Mouse (Mus musculus) hindbrain, embryonic 16.5 days (tissue): ENCODE measurements around the gene Dido1. TPM values are rescaled to one million over a fixed set of nuclear protein-coding genes. Genes with fewer than 3 reads are reported as not detected.

Experiments
- ATAC-seq: fragments of 200-750 bp; cut with Nextera tagmentation; 2 replicates; pipeline ENCODE4 v1.8.0; 2017; ENCODE audit warnings: moderate TSS enrichment, moderate library complexity
- H3K27ac ChIP-seq: fragments of 300-500 bp; sonication (generic); 2 replicates; pipeline ENCODE4 v1.5.1; 2014; ENCODE audit warnings: low read depth, mild to moderate bottlenecking, control low read depth, low read length, moderate library complexity
- H3K27me3 ChIP-seq: fragments of 300-500 bp; sonication (generic); replicated peaks from 2 replicates; pipeline ENCODE4 v1.6.1; 2014; ENCODE audit warnings: low read length; ENCODE audit not compliant: control insufficient read depth, insufficient read depth
- H3K36me3 ChIP-seq: fragments of 300-500 bp; sonication (generic); 2 replicates; pipeline ENCODE4 v1.6.1; 2014; ENCODE audit warnings: mild to moderate bottlenecking, low read length, moderate library complexity, mixed read lengths; ENCODE audit not compliant: control insufficient read depth, insufficient read depth
- H3K4me1 ChIP-seq: fragments of 300-500 bp; sonication (generic); 2 replicates; pipeline ENCODE4 v1.6.1; 2014; ENCODE audit warnings: low read depth, low read length; ENCODE audit not compliant: control insufficient read depth, insufficient read depth
- H3K4me2 ChIP-seq: fragments of 300-500 bp; sonication (generic); 2 replicates; pipeline ENCODE4 v1.6.1; 2014; ENCODE audit warnings: mild to moderate bottlenecking, low read length, control low read depth, moderate library complexity
- H3K4me3 ChIP-seq: fragments of 300-500 bp; sonication (generic); 2 replicates; pipeline ENCODE4 v1.5.1; 2014; ENCODE audit warnings: mild to moderate bottlenecking, low read length, control low read depth, moderate library complexity
- H3K9ac ChIP-seq: fragments of 300-500 bp; sonication (generic); 2 replicates; pipeline ENCODE4 v1.6.1; 2014; ENCODE audit warnings: low read depth, mild to moderate bottlenecking, control low read depth, low read length, moderate library complexity
- H3K9me3 ChIP-seq: fragments of 300-500 bp; sonication (generic); 2 replicates; pipeline ENCODE4 v1.6.1; 2014; ENCODE audit warnings: mild to moderate bottlenecking, low read length, moderate library complexity; ENCODE audit not compliant: control insufficient read depth
- WGBS: fragments of 180-500 bp; shearing (Covaris S2); extraction: QIAGEN DNeasy Blood & Tissue Kit; methylation state at CpG from one replicate; pipeline ENCODE4 v1.1.7; 2014; 5-methylcytosine and 5-hydroxymethylcytosine counted together
- polyA plus RNA-seq: library from polyadenylated mRNA; unstranded; fragments of >200 nt; fragmentation: Nextera tagmentation; extraction: Ambion mirVana; gene quantifications from 2 replicates; pipeline ENCODE4 v1.2.1, GENCODE M21; 2015

Dido1 gene
- polyA plus RNA-seq, 1 experiment from 2014 or later = 20.7 TPM

DNA sequence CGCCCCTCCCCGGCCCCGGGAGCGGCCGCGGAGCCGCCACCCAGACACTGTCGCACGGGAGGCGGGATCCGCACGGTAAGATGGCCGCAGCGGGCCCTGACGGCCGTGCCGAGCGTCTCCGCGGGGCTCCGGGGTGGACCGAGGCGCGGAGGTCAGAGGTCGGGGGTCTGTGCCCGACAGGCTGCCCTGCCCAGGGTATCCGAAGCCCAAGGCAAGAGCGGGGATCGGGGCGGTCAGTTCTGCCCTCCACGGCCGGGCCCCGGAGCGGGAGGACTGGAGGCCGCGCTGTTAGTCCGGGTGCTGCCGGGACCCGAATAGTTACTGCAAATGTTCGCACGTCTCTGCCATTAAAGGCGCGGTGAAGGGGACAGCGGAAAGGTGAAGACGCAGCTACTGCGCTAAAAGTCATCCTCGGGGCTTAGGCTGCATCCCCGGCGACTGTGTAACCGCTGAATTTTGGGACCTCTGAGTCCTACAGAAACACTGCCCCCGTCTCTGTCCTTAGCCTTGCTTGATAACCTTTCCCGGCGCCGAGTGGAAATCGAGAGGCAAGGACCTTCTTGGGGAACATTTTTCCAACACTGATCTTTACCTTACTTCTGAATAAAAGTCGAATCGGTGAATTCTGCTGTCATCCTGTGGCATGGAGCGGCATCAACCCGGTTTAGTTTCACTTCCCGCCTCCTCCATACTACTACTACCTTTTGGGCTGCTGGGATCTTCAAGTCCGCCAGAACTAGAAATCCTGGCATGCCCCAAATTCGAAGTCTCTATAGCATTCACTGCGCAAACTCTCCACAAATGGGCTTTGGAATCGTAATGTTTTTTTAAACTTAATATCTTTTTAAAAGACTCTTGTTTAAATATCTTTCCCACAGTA is 717 bp upstream of the Dido1 start:
- 2% methylated on average over 58 of the region's 64 CpGs for WGBS

GRCm38 (mm10) chr2:180709023-180709922 is 526 bp downstream of the Dido1 start:
- no peaks in the 10 kb centered on the region for H3K27me3 ChIP-seq
- peak overlapping the region; percentile 81 for H3K9ac ChIP-seq
- H3K4me3 ChIP-seq = peak overlapping the region; percentile 100
- peaks cover 4% of the 10 kb centered on the region for H3K36me3 ChIP-seq
- H3K4me1 ChIP-seq = peaks cover 18% of the 10 kb centered on the region
- under 1% methylated on average over 39 of the region's 39 CpGs for WGBS
- H3K4me2 ChIP-seq = peak overlapping the region; percentile 92
- H3K9me3 ChIP-seq = no peaks in the 10 kb centered on the region
- H3K27ac ChIP-seq = peak overlapping the region; percentile 82
- peak; percentile 74 for ATAC-seq

More for the DNA sequence above, 717 bp upstream of the Dido1 start:
- peak overlapping the region; percentile 100 for H3K4me3 ChIP-seq
- H3K36me3 ChIP-seq = peaks cover 9% of the 10 kb centered on the region
- H3K4me2 ChIP-seq = peak overlapping the region; percentile 89
- H3K27ac ChIP-seq = peak overlapping the region; percentile 92
- peak; percentile 61 for ATAC-seq
- H3K9me3 ChIP-seq = no peaks in the 10 kb centered on the region
- no peaks in the 10 kb centered on the region for H3K27me3 ChIP-seq
- peak overlapping the region; percentile 100 for H3K9ac ChIP-seq
- H3K4me1 ChIP-seq = peaks cover 18% of the 10 kb centered on the region

DNA sequence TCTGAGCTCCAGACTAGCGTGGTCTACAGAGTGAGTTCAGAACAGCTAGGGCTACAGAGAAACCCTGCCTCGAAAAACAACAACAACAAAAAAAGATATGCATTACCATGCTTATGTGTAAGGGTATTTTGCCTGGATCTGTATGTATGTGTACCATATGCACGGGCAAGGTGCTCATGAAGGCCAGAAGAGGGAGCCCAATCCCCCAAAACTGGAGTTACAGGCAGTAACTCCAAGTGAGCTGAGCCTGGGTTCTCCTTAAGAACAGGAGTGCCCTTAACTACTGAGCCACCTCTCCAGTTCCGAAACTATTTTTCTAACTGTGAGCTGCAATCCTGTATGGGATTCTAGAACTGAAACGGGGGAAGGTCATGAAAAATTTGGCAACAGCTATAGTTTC is 3.8 kb downstream of the Dido1 start:
- Histone ChIP-seq H3K4me2 (no peak overlapping the region), H3K36me3 (no peaks in the 10 kb centered on the region), H3K27me3 (no peaks in the 10 kb centered on the region), H3K9ac (no peak overlapping the region), H3K27ac (no peak overlapping the region), H3K4me3 (no peak overlapping the region), H3K4me1 (peaks cover 22% of the 10 kb centered on the region), H3K9me3 (no peaks in the 10 kb centered on the region)
- WGBS = 93% methylated on average over 5 of the region's 5 CpGs
- no peak for ATAC-seq

DNA sequence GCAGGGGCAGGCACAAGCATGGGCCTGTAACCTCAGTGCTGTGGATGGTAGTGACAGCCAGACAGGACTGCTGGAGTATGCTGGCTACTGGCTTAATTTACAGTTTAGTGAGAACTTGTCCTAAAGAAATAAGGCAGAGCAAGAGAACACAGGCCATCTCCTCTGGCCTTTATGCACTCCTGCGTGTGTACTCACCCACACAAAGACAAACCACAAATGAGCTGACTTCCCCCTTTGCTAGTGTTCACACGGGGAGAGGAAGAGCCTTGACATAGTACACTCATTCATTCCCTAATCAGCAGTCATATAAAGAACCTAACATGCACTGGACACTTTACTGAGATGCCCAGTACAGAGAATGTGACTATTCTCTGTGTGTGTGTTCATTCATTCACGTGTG is 4.7 kb downstream of the Dido1 start:
- no peaks in the 10 kb centered on the region for H3K36me3 ChIP-seq
- H3K27me3 ChIP-seq = no peaks in the 10 kb centered on the region
- no peak overlapping the region for H3K4me2 ChIP-seq
- no peak overlapping the region for H3K4me3 ChIP-seq
- WGBS = 92% methylated on average over 3 of the region's 3 CpGs
- no peak overlapping the region for H3K27ac ChIP-seq
- no peaks in the 10 kb centered on the region for H3K9me3 ChIP-seq
- no peak for ATAC-seq
- H3K9ac ChIP-seq = no peak overlapping the region
- H3K4me1 ChIP-seq = peaks cover 29% of the 10 kb centered on the region

GRCm38 (mm10) chr2:180704591-180704990 is 5.2 kb downstream of the Dido1 start:
- H3K9me3 ChIP-seq = no peaks in the 10 kb centered on the region
- H3K4me1 ChIP-seq = peaks cover 34% of the 10 kb centered on the region
- WGBS = 90% methylated on average over 8 of the region's 8 CpGs
- H3K4me3 ChIP-seq = no peak overlapping the region
- H3K27me3 ChIP-seq = no peaks in the 10 kb centered on the region
- no peak overlapping the region; the same call in 1 of the 2 replicates for H3K9ac ChIP-seq
- H3K36me3 ChIP-seq = no peaks in the 10 kb centered on the region
- no peak for ATAC-seq
- no peak overlapping the region for H3K4me2 ChIP-seq
- no peak overlapping the region for H3K27ac ChIP-seq

DNA sequence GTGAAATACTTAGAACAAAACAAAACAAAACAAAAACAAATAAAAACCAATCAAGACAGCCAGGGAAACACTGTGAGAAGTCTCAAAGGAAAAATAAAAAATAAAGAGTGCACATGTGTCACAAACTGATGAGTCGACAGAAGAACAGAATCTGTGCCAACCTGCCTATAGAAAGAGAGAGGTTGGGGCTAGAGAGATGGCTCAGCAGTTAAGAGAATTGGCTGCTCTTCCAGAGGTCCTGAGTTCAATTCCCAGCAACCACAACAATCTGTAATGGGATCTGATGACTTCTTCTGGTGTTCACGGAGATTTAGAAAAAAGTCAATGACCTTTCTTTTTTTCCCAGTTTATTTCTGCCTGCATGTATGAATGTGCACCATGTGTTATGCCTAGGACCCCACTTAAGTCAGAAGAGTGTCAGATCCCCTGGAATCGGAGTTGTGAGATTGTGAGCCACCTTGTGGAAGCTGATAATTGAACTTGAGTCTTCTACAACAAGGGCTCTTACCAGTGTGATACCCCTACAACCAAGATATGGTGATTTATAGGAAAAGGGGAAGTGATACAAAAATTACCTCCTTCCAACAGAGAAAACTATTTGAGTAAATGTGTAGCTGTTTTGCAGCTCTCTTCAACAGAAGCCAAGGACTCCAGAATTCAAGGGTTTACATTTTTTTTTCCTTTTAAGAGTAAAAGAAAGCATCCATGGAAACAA is 6.0 kb downstream of the Dido1 start:
- Histone ChIP-seq H3K4me1 (peaks cover 36% of the 10 kb centered on the region), H3K9me3 (no peaks in the 10 kb centered on the region), H3K9ac (no peak overlapping the region), H3K27ac (no peak overlapping the region), H3K4me3 (no peak overlapping the region), H3K4me2 (no peak overlapping the region), H3K36me3 (no peaks in the 10 kb centered on the region), H3K27me3 (no peaks in the 10 kb centered on the region)
- no peak for ATAC-seq
- WGBS = 81% methylated on average over 3 of the region's 3 CpGs

DNA sequence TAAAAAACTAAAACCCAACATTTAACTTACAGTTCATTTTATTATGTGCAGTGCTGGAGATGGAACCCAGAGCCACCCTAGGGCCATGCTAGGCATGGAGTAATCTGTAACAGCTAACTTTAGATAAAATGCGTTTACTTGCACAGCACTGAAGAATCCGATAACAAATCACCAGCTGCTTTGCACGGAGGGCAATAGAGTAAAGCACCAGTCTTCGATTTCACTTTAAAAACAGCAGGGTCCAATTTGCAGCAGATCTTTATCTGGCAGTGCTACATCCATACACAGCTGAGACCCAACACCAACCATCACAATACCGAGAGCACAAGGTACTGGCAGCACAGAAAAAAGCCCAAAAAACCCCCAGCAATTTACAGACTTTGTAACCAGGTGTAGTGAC is 6.6 kb downstream of the Dido1 start:
- Histone ChIP-seq H3K4me2 (no peak overlapping the region), H3K27ac (no peak overlapping the region), H3K36me3 (no peaks in the 10 kb centered on the region), H3K9ac (no peak overlapping the region; the same call in none of the 2 replicates), H3K4me1 (peaks cover 30% of the 10 kb centered on the region), H3K27me3 (no peaks in the 10 kb centered on the region), H3K9me3 (no peaks in the 10 kb centered on the region), H3K4me3 (no peak overlapping the region)
- ATAC-seq = no peak
- 81% methylated on average over 5 of the region's 5 CpGs for WGBS

DNA sequence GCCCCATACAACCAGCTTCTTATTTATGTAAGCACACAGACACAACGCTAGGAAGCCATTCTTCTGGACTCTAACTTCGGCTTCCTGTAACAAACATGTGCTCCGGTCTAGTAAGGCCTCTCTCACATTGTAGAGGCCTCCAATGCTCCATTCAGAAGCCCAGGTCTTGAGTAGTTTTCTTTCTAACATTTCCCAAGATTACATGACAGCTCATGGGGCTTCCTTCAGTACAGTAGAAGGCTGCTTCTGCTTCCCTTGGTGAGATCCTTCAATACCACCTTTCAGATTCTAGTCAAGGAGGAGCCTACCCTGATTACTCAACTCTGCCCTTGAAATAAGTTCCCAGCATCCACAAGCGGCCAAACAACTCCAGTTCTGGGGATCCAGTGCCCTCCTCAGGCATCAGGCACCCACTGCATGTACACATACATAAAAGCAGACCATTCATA is 7.1 kb downstream of the Dido1 start:
- 29% methylated on average over 4 of the region's 4 CpGs for WGBS
- Histone ChIP-seq H3K9ac (peak overlapping the region; percentile 97), H3K4me2 (peak overlapping the region; percentile 98), H3K4me3 (peak overlapping the region; percentile 97), H3K9me3 (no peaks in the 10 kb centered on the region), H3K27ac (peak overlapping the region; percentile 97), H3K36me3 (no peaks in the 10 kb centered on the region), H3K4me1 (peaks cover 29% of the 10 kb centered on the region), H3K27me3 (no peaks in the 10 kb centered on the region)
- 0 out of 2 replicates have a peak, but pooled peaks have one; percentile 3 for ATAC-seq
